Mouse (Mus musculus) MEL (cell line): ENCODE results near the gene Kxd1. TPM values are rescaled to one million over a fixed set of nuclear protein-coding genes. Genes with fewer than 3 reads are reported as not detected.

Source experiments
- DNase-seq: peaks from one replicate; pipeline ENCODE4 v3.0.0; 2011; ENCODE audit warnings: low read depth, low spot score
- H3K27ac ChIP-seq: 2 replicates; pipeline ENCODE4 v1.5.1; 2012; ENCODE audit warnings: low read depth, mild to moderate bottlenecking, control low read depth, low read length, moderate library complexity; ENCODE audit not compliant: control insufficient read depth
- H3K27me3 ChIP-seq, 2 experiments: fragments of 150-350 bp in 1 of 2; sonication (generic) in 1 of 2; 2 replicates each; pipeline ENCODE4 v1.6.1; 2012; ENCODE audit warnings: low read length in 2 of 2, mild to moderate bottlenecking in 2 of 2, improper control_type of control experiment in 1 of 2, moderate library complexity in 1 of 2; ENCODE audit not compliant: insufficient read depth in 2 of 2, control insufficient read depth in 1 of 2
- H3K36me3 ChIP-seq, 2 experiments: 2 replicates each; pipeline ENCODE4 v1.6.1; 2012 to 2014; ENCODE audit warnings: low read length in 2 of 2, improper control_type of control experiment in 1 of 2, inconsistent platforms in 1 of 2, mild to moderate bottlenecking in 1 of 2; ENCODE audit not compliant: insufficient read depth in 2 of 2, control insufficient read depth in 1 of 2
- H3K4me1 ChIP-seq, 2 experiments: fragments of 150-350 bp in 1 of 2; sonication (generic) in 1 of 2; 2 replicates each; pipeline ENCODE4 v1.6.1; 2012; ENCODE audit warnings: low read length in 2 of 2, improper control_type of control experiment in 1 of 2, mild to moderate bottlenecking in 1 of 2; ENCODE audit not compliant: insufficient read depth in 2 of 2, control insufficient read depth in 1 of 2
- H3K4me3 ChIP-seq, 2 experiments: fragments of 150-350 bp in 1 of 2; sonication (generic) in 1 of 2; 2 replicates each; pipeline ENCODE4 v1.5.1; 2012; ENCODE audit warnings: low read depth in 2 of 2, low read length in 2 of 2, mild to moderate bottlenecking in 2 of 2, moderate library complexity in 2 of 2, control low read depth in 1 of 2, improper control_type of control experiment in 1 of 2; ENCODE audit not compliant: control insufficient read depth in 1 of 2, insufficient read depth in 1 of 2
- H3K79me2 ChIP-seq: 2 replicates; pipeline ENCODE4 v1.6.1; 2012; ENCODE audit warnings: mild to moderate bottlenecking, low read length, moderate library complexity; ENCODE audit not compliant: control insufficient read depth, poor library complexity, insufficient read depth
- H3K9ac ChIP-seq: 2 replicates; pipeline ENCODE4 v1.6.1; 2012; ENCODE audit warnings: low read depth, mild to moderate bottlenecking, control low read depth, low read length, moderate library complexity; ENCODE audit not compliant: control insufficient read depth, poor library complexity, severe bottlenecking
- H3K9me3 ChIP-seq: fragments of 150-350 bp; sonication (generic); replicated peaks from 2 replicates; pipeline ENCODE4 v1.6.1; 2012; ENCODE audit warnings: mild to moderate bottlenecking, low read length, improper control_type of control experiment, moderate library complexity; ENCODE audit not compliant: insufficient read depth
- BHLHE40 ChIP-seq: IDR thresholded peaks from 2 replicates; pipeline ENCODE4 v1.6.1; 2012; ENCODE audit warnings: low read depth, mild to moderate bottlenecking, inconsistent platforms, low read length, improper control_type of control experiment, borderline replicate concordance
- CTCF ChIP-seq, 3 experiments: IDR thresholded peaks in 2 of 3; conservative IDR thresholded peaks in 1 of 3; 2 replicates each; pipeline ENCODE4 v1.5.1; 2011 to 2012; ENCODE audit warnings: low read length in 3 of 3, low read depth in 2 of 3, mild to moderate bottlenecking in 2 of 3, improper control_type of control experiment in 1 of 3, inconsistent platforms in 1 of 3, mixed read lengths in 1 of 3, moderate library complexity in 1 of 3; ENCODE audit not compliant: control insufficient read depth in 1 of 3, insufficient read depth in 1 of 3, poor library complexity in 1 of 3, severe bottlenecking in 1 of 3
- E2F4 ChIP-seq: IDR thresholded peaks from 2 replicates; pipeline ENCODE4 v1.6.1; 2011; ENCODE audit warnings: low read depth, low read length, improper control_type of control experiment, borderline replicate concordance
- ELF1 ChIP-seq: IDR thresholded peaks from 2 replicates; pipeline ENCODE4 v1.6.1; 2014; ENCODE audit warnings: low read depth, mild to moderate bottlenecking, inconsistent platforms, low read length, improper control_type of control experiment, moderate library complexity
- EP300 ChIP-seq, 2 experiments: IDR thresholded peaks; 2 replicates each; pipeline ENCODE4 v1.6.1; 2011; ENCODE audit warnings: improper control_type of control experiment in 2 of 2, low read length in 2 of 2, low read depth in 1 of 2, mild to moderate bottlenecking in 1 of 2
- ETS1 ChIP-seq: IDR thresholded peaks from 2 replicates; pipeline ENCODE4 v1.6.1; 2012; ENCODE audit warnings: low read depth, mild to moderate bottlenecking, inconsistent platforms, low read length, improper control_type of control experiment, moderate library complexity
- GATA1 ChIP-seq: IDR thresholded peaks from 2 replicates; pipeline ENCODE4 v1.6.1; 2011; ENCODE audit warnings: low read depth, low read length, improper control_type of control experiment
- JUND ChIP-seq: IDR thresholded peaks from 2 replicates; pipeline ENCODE4 v1.6.1; 2011; ENCODE audit warnings: low read depth, mild to moderate bottlenecking, improper control_type of control experiment, low read length
- KAT2A ChIP-seq: conservative IDR thresholded peaks from 2 replicates; pipeline ENCODE4 v1.6.1; 2012; ENCODE audit warnings: low read depth, low read length, improper control_type of control experiment, inconsistent platforms
- MAFK ChIP-seq: IDR thresholded peaks from 2 replicates; pipeline ENCODE4 v1.6.1; 2011; ENCODE audit warnings: low read depth, mild to moderate bottlenecking, low read length, improper control_type of control experiment, borderline replicate concordance
- MAX ChIP-seq: IDR thresholded peaks from 2 replicates; pipeline ENCODE4 v1.6.1; 2011; ENCODE audit warnings: low read length, improper control_type of control experiment
- MAZ ChIP-seq: IDR thresholded peaks from 2 replicates; pipeline ENCODE4 v1.6.1; 2012; ENCODE audit warnings: low read depth, mild to moderate bottlenecking, inconsistent platforms, low read length, improper control_type of control experiment
- MEF2A ChIP-seq: IDR thresholded peaks from 2 replicates; pipeline ENCODE4 v1.6.1; 2014; ENCODE audit warnings: low read depth, mild to moderate bottlenecking, inconsistent platforms, low read length, improper control_type of control experiment; ENCODE audit not compliant: poor library complexity, insufficient replicate concordance, severe bottlenecking; ENCODE audit errors: extremely low read depth
- MYB ChIP-seq: IDR thresholded peaks from 2 replicates; pipeline ENCODE4 v1.6.1; 2011; ENCODE audit warnings: mild to moderate bottlenecking, low read depth, low read length, improper control_type of control experiment
- MYC ChIP-seq: IDR thresholded peaks from 2 replicates; pipeline ENCODE4 v1.6.1; 2011; ENCODE audit warnings: low read depth, mild to moderate bottlenecking, low read length, improper control_type of control experiment, moderate library complexity
- NELFE ChIP-seq: IDR thresholded peaks from 2 replicates; pipeline ENCODE4 v1.6.1; 2011; ENCODE audit warnings: low read depth, low read length, improper control_type of control experiment
- NRF1 ChIP-seq: IDR thresholded peaks from 2 replicates; pipeline ENCODE4 v1.6.1; 2014; ENCODE audit warnings: low read depth, mild to moderate bottlenecking, inconsistent platforms, low read length, improper control_type of control experiment, moderate library complexity; ENCODE audit not compliant: poor library complexity, insufficient read depth, severe bottlenecking
- POLR2AphosphoS2 ChIP-seq: IDR thresholded peaks from 2 replicates; pipeline ENCODE4 v1.6.1; 2011; ENCODE audit warnings: low read length, improper control_type of control experiment
- RAD21 ChIP-seq: IDR thresholded peaks from 2 replicates; pipeline ENCODE4 v1.6.1; 2011; ENCODE audit warnings: mild to moderate bottlenecking, low read depth, low read length, improper control_type of control experiment
- SIN3A ChIP-seq: IDR thresholded peaks from 2 replicates; pipeline ENCODE4 v1.6.1; 2012; ENCODE audit warnings: low read length, improper control_type of control experiment, inconsistent platforms
- TCF12 ChIP-seq: IDR thresholded peaks from 2 replicates; pipeline ENCODE4 v1.6.1; 2014; ENCODE audit warnings: low read depth, mild to moderate bottlenecking, inconsistent platforms, low read length, improper control_type of control experiment, moderate library complexity
- UBTF ChIP-seq: IDR thresholded peaks from 2 replicates; pipeline ENCODE4 v1.6.1; 2012; ENCODE audit warnings: low read depth, mild to moderate bottlenecking, inconsistent platforms, low read length, improper control_type of control experiment, moderate library complexity, borderline replicate concordance; ENCODE audit not compliant: insufficient read depth
- USF1 ChIP-seq: IDR thresholded peaks from 2 replicates; pipeline ENCODE4 v1.6.1; 2014; ENCODE audit warnings: low read depth, mild to moderate bottlenecking, inconsistent platforms, low read length, improper control_type of control experiment, moderate library complexity
- USF2 ChIP-seq, 2 experiments: IDR thresholded peaks; 2 replicates each; pipeline ENCODE4 v1.6.1; 2011 to 2012; ENCODE audit warnings: improper control_type of control experiment in 2 of 2, low read length in 2 of 2, borderline replicate concordance in 1 of 2, inconsistent platforms in 1 of 2, low read depth in 1 of 2, mild to moderate bottlenecking in 1 of 2; ENCODE audit not compliant: insufficient read depth in 1 of 2
- ZMIZ1 ChIP-seq: IDR thresholded peaks from 2 replicates; pipeline ENCODE4 v1.6.1; 2012; ENCODE audit warnings: low read depth, mild to moderate bottlenecking, inconsistent platforms, low read length, improper control_type of control experiment, moderate library complexity
- ZNF384 ChIP-seq: IDR thresholded peaks from 2 replicates; pipeline ENCODE4 v1.6.1; 2012; ENCODE audit warnings: low read depth, mild to moderate bottlenecking, inconsistent platforms, low read length, improper control_type of control experiment
- polyA plus RNA-seq, 2 experiments: library from polyadenylated mRNA; stranded (reverse) in 1 of 2; unstranded in 1 of 2; fragments of >175 nt in 1 of 2; fragments of >200 nt in 1 of 2; gene quantifications; 2 replicates each; pipeline versions ENCODE4 v1.2.1 to v1.2.4; 2012; ENCODE audit warnings: low replicate concordance in 2 of 2, low read depth in 1 of 2; ENCODE audit not compliant: insufficient read length in 2 of 2, insufficient read depth in 1 of 2, missing spikeins in 1 of 2
- total RNA-seq: library from RNA; depleted of rRNA; stranded (reverse); fragments of 300-350 nt; gene quantifications from 2 replicates; pipeline ENCODE4 v1.2.3, GENCODE M21; 2012

Gene Kxd1
- total and polyA plus RNA-seq, 3 experiments = 54.4 to 77.4 TPM; not detected in 1

- TF ChIP-seq NELFE (no peak), KAT2A (no peak), MYC (no peak), EP300 (IDR thresholded peaks at IDR 0.05; ENCODE audit: low read depth in 1 of 2, low read length in 2 of 2) (no peak), ELF1 (no peak), MAX (peak; percentile 73), USF1 (no peak), RAD21 (no peak), ZNF384 (peak; percentile 95), NRF1 (no peak), MYB (no peak), GATA1 (no peak)
Observed at GRCm38 (mm10) chr8:70538633-70539076, 10.9 kb upstream of the Kxd1 start (continued).

GRCm38 (mm10) chr8:70538024-70538579, 10.3 kb upstream of the Kxd1 start:
- Histone ChIP-seq H3K36me3 (no peaks in the 10 kb centered on the region), H3K4me1 (peaks cover 0 to 12% of the 10 kb centered on the region in 2 experiments; a peak in 1 of 4 replicates)

GRCm38 (mm10) chr8:70535701-70536100, 7.9 kb upstream of the Kxd1 start:
- Histone ChIP-seq H3K9me3 (no peaks in the 10 kb centered on the region), H3K27ac (no peak overlapping the region), H3K79me2 (peaks cover 15% of the 10 kb centered on the region), H3K9ac (no peak overlapping the region), H3K27me3 (no peaks in the 10 kb centered on the region), H3K36me3 (no peaks in the 10 kb centered on the region), H3K4me3 (no peak overlapping the region), H3K4me1 (peaks cover 0 to 4% of the 10 kb centered on the region in 2 experiments; a peak in 1 of 4 replicates)
- DNase-seq = no peak
- TF ChIP-seq NELFE = no peak
- TF ChIP-seq RAD21 = no peak
- no peak for TF ChIP-seq SIN3A
- TF ChIP-seq ETS1 = no peak
- no peak for TF ChIP-seq MAFK
- no peak for TF ChIP-seq UBTF
- no peak for TF ChIP-seq CTCF (IDR thresholded peaks at IDR 0.05 in 2 of 3, conservative IDR thresholded peaks at IDR 0.05 in 1 of 3; ENCODE audit: control insufficient read depth in 1 of 3, insufficient read depth in 1 of 3, low read depth in 2 of 3, low read length in 3 of 3, poor library complexity in 1 of 3, severe bottlenecking in 1 of 3)
- TF ChIP-seq ZNF384 = no peak
- TF ChIP-seq GATA1 = no peak
- TF ChIP-seq JUND = no peak
- no peak for TF ChIP-seq NRF1
- no peak for TF ChIP-seq MAZ
- TF ChIP-seq MEF2A = no peak
- TF ChIP-seq USF2 (IDR thresholded peaks at IDR 0.05; ENCODE audit: borderline replicate concordance in 1 of 2, insufficient read depth in 1 of 2, low read depth in 1 of 2, low read length in 2 of 2) = no peak
- no peak for TF ChIP-seq EP300 (IDR thresholded peaks at IDR 0.05; ENCODE audit: low read depth in 1 of 2, low read length in 2 of 2)
- no peak for TF ChIP-seq E2F4
- no peak for TF ChIP-seq MYB
- no peak for TF ChIP-seq BHLHE40

More at GRCm38 (mm10) chr8:70538024-70538579, 10.3 kb upstream of the Kxd1 start:
- peak overlapping the region; percentile 61 to 69 for H3K4me3 ChIP-seq
- TF ChIP-seq ZMIZ1 (peak; percentile 6; the same call in 1 of the 2 replicates), POLR2AphosphoS2 (peak; percentile 55; the same call in 1 of the 2 replicates), EP300 (IDR thresholded peaks at IDR 0.05; ENCODE audit: low read depth in 1 of 2, low read length in 2 of 2) (no peak), SIN3A (0 out of 2 replicates have a peak, but pooled peaks have one; percentile 12), BHLHE40 (no peak), MAFK (no peak), CTCF (IDR thresholded peaks at IDR 0.05 in 2 of 3, conservative IDR thresholded peaks at IDR 0.05 in 1 of 3; ENCODE audit: control insufficient read depth in 1 of 3, insufficient read depth in 1 of 3, low read depth in 2 of 3, low read length in 3 of 3, poor library complexity in 1 of 3, severe bottlenecking in 1 of 3) (no peak), TCF12 (no peak)
- peak overlapping the region; percentile 56 for H3K27ac ChIP-seq
- H3K9me3 ChIP-seq = no peaks in the 10 kb centered on the region
- H3K9ac ChIP-seq = peak overlapping the region; percentile 61
- H3K27me3 ChIP-seq = no peaks in the 10 kb centered on the region
- DNase-seq = peak; percentile 62
- H3K79me2 ChIP-seq = peaks cover 33% of the 10 kb centered on the region
